In the genomic region with DNA sequence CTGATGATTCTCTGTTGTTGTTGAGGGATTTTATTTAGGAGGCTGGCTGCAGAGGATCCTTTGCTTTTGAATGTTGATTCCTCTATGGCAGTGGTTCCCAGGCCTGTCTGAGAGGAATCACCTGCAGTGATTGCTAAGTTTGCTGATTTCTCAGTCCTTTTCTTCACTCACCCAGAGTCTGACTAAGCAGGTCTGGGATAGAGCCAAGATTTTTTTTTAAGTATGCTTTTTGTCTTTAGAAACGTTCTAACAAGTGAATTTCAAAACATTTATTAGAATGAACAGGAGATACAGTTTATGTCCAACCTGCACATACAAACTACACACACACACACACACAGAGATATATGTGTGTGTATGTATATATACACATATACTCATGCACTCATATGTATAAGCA, we compare ENCODE assay signal across 24 mouse cellular contexts.
"Had no signal": no experiment of that assay in that cellular context is flagged by ENCODE, and none has a peak within 500 bp of the region (broad histone marks: within the 10 kb centered on the region; RNA-seq: fewer than 3 reads in every experiment).

No protein-coding gene starts in this region.

- H3K27ac ChIP-seq: heart, embryonic 10.5 days; hindbrain, embryonic 13.5 days; hindbrain, embryonic 15.5 days; hindbrain, postnatal 0 days; kidney, embryonic 15.5 days; kidney, postnatal 0 days; limb, embryonic 13.5 days; limb, embryonic 15.5 days; liver, embryonic 12.5 days; liver, embryonic 14.5 days had no signal

- H3K27me3 ChIP-seq: heart, embryonic 12.5 days; hindbrain, embryonic 13.5 days; hindbrain, embryonic 15.5 days; kidney, embryonic 15.5 days; limb, embryonic 13.5 days; limb, embryonic 15.5 days; liver, embryonic 12.5 days had no signal

- H3K36me3 ChIP-seq: hindbrain, embryonic 13.5 days; hindbrain, embryonic 15.5 days; kidney, embryonic 15.5 days; limb, embryonic 15.5 days; liver, embryonic 12.5 days had no signal

- H3K4me3 ChIP-seq: heart, embryonic 10.5 days; heart, embryonic 12.5 days; hindbrain, embryonic 13.5 days; hindbrain, embryonic 15.5 days; kidney, embryonic 15.5 days; limb, embryonic 13.5 days; limb, embryonic 15.5 days; liver, embryonic 12.5 days had no signal

- H3K9me3 ChIP-seq: heart, embryonic 10.5 days; heart, embryonic 12.5 days; hindbrain, embryonic 13.5 days; hindbrain, embryonic 15.5 days; kidney, embryonic 15.5 days; limb, embryonic 13.5 days; limb, embryonic 15.5 days; liver, embryonic 12.5 days had no signal

- DNase-seq: gastrocnemius, postnatal 14 days; gastrocnemius, postnatal 36 days; heart, adult 18-20 months; heart, postnatal 10 days; heart, postnatal 36 days; kidney, adult 11 months; kidney, adult 2 months; kidney, adult 9 months; kidney, postnatal 14 days; kidney, postnatal 36 days; layer of hippocampus, adult 9-11 months; layer of hippocampus, postnatal 36 days; left cerebral cortex, postnatal 4 days had no signal

- H3K4me1 ChIP-seq: liver, embryonic 12.5 days had no signal
